Mouse (Mus musculus) testis, adult 2 months (tissue): ENCODE measurements around the gene Mrc1.

Experiments
- CTCF ChIP-seq: fragments of 200-500 bp; IDR thresholded peaks from 2 replicates; pipeline ENCODE4 v1.5.1; 2012; ENCODE audit warnings: low read depth, mild to moderate bottlenecking, inconsistent platforms, low read length, moderate library complexity; ENCODE audit not compliant: control insufficient read depth, insufficient read depth, insufficient replicate concordance
- POLR2A ChIP-seq: fragments of 200-500 bp; IDR thresholded peaks from 2 replicates; pipeline ENCODE4 v1.6.1; 2012; ENCODE audit warnings: low read depth, mild to moderate bottlenecking, inconsistent platforms, low read length, moderate library complexity; ENCODE audit not compliant: control insufficient read depth

GRCm38 (mm10) chr2:14272088-14272487 lies 42.9 kb downstream of the Mrc1 start:
- TF ChIP-seq POLR2A = no peak
- TF ChIP-seq CTCF = no peak
